Mouse (Mus musculus): ENCODE data around the gene Pheta1. TPM values are rescaled to one million over a fixed set of nuclear protein-coding genes. Genes with fewer than 3 reads are reported as not detected.

Gene Pheta1
- polyA plus RNA-seq, 1 experiment, result 9.9 TPM

DNA sequence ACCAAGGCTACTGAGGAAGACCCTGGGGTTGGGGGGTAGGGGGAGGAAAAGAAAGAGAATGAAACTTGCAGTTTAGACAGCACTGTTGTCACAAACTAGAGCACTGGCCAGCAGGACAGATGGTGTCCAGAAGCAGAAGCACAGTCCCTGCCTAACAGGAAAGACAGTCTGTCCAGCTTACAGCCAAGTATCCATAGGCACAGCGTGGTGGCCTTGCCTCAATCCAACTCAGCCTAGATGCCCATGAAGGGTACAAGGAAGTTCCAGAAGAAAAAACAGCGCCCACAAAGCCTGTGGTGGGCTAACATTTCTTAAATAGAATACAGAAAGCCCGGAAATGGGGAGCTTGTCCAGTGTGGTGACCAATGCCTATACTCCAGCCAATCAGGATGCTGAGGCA, 23.2 kb upstream of the Pheta1 start:
- H3K36me3 ChIP-seq (ENCODE audit: control insufficient read depth, insufficient read depth, low read length), result no peaks in the 10 kb centered on the region
- no peaks in the 10 kb centered on the region for H3K27me3 ChIP-seq (ENCODE audit: control insufficient read depth, insufficient read depth, low read length)
- H3K4me3 ChIP-seq (ENCODE audit: control insufficient read depth, low read depth, low read length), result no peak overlapping the region
- H3K27ac ChIP-seq (ENCODE audit: control insufficient read depth, insufficient read depth, low read depth, low read length), result no peak overlapping the region
- TF ChIP-seq CTCF (IDR thresholded peaks at IDR 0.05; ENCODE audit: control insufficient read depth, insufficient read depth, insufficient replicate concordance, low read depth, low read length) (no peak), POLR2A (IDR thresholded peaks at IDR 0.05; ENCODE audit: control insufficient read depth, low read depth, low read length) (no peak)
- peaks cover 10% of the 10 kb centered on the region for H3K4me1 ChIP-seq (ENCODE audit: control insufficient read depth, insufficient read depth, low read length)

DNA sequence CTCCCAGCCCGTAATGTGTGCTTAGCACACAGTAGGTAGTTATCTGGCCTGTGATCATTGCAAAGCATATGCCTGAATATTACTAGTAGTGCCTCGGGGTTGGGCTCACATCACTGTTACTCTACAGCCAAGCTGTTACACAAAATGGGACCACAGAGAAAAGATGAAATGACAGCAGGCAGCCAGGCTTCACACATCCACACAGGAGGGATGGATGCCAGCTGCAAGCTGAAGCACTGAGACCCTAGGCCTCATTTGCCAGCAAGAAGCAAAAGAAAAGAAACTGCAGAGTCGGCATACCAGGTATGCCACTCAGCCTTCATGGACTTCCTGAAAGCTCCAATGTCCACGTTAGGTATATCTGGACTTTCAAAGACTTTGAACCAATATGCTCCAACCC, 20.9 kb upstream of the Pheta1 start:
- H3K4me1 ChIP-seq (ENCODE audit: control insufficient read depth, insufficient read depth, low read length), result peaks cover 16% of the 10 kb centered on the region
- H3K27me3 ChIP-seq (ENCODE audit: control insufficient read depth, insufficient read depth, low read length), result no peaks in the 10 kb centered on the region
- no peak overlapping the region for H3K27ac ChIP-seq (ENCODE audit: control insufficient read depth, insufficient read depth, low read depth, low read length)
- TF ChIP-seq POLR2A (IDR thresholded peaks at IDR 0.05; ENCODE audit: control insufficient read depth, low read depth, low read length), result no peak
- TF ChIP-seq CTCF (IDR thresholded peaks at IDR 0.05; ENCODE audit: control insufficient read depth, insufficient read depth, insufficient replicate concordance, low read depth, low read length), result no peak
- no peaks in the 10 kb centered on the region for H3K36me3 ChIP-seq (ENCODE audit: control insufficient read depth, insufficient read depth, low read length)
- H3K4me3 ChIP-seq (ENCODE audit: control insufficient read depth, low read depth, low read length), result no peak overlapping the region; the same call in 1 of the 2 replicates

DNA sequence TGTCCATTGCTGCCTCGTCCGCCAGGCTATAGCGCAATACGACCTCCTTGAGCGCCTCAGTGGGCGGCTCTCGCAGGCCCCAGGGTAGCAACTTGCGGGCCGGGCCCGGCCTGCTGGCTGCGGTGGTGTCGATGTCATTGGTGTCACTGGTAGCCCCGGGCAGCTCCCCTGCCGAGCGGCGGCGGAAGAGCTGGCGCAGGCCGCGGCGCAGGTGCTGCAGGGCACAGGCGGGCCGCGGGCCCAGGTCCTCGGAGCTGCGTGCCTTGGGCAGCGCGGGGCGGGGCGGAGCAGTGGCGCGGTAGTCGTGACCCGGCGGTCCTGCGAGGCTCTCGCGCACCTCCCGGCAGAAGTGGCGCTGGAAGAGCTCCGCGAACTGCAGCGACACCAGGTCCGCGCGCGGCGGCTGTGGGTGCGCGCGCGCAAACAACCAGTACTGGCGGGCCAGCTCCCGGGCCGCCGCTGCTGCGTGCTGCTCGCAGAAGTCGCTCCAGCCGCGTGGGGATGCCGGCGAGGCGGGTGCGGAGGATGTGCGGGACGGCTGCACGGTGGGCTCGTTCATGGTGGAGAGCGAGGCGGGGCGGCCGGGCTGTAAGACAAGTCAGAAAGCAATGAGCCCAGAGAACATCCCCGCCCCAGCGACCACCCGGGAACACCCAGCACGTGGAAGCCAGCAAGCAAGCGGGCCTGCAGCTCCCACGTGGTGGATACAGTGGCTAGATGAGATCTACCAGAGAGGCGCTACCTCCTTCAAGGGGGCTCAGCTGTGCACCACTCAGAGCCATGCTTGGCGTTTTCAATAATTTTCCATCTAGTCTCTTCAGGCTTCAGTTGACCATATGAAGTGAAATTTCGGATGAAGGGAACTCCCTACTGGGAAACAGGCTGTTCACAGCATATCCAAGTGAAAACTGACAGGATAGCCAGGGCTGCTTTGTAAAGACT, 20.0 kb upstream of the Pheta1 start:
- Histone ChIP-seq H3K4me1 (ENCODE audit: control insufficient read depth, insufficient read depth, low read length) (peaks cover 19% of the 10 kb centered on the region), H3K27ac (ENCODE audit: control insufficient read depth, insufficient read depth, low read depth, low read length) (peak overlapping the region; percentile 27), H3K27me3 (ENCODE audit: control insufficient read depth, insufficient read depth, low read length) (no peaks in the 10 kb centered on the region), H3K4me3 (ENCODE audit: control insufficient read depth, low read depth, low read length) (peak overlapping the region; percentile 76), H3K36me3 (ENCODE audit: control insufficient read depth, insufficient read depth, low read length) (no peaks in the 10 kb centered on the region)
- TF ChIP-seq CTCF (IDR thresholded peaks at IDR 0.05; ENCODE audit: control insufficient read depth, insufficient read depth, insufficient replicate concordance, low read depth, low read length) (no peak), POLR2A (IDR thresholded peaks at IDR 0.05; ENCODE audit: control insufficient read depth, low read depth, low read length) (no peak)

DNA sequence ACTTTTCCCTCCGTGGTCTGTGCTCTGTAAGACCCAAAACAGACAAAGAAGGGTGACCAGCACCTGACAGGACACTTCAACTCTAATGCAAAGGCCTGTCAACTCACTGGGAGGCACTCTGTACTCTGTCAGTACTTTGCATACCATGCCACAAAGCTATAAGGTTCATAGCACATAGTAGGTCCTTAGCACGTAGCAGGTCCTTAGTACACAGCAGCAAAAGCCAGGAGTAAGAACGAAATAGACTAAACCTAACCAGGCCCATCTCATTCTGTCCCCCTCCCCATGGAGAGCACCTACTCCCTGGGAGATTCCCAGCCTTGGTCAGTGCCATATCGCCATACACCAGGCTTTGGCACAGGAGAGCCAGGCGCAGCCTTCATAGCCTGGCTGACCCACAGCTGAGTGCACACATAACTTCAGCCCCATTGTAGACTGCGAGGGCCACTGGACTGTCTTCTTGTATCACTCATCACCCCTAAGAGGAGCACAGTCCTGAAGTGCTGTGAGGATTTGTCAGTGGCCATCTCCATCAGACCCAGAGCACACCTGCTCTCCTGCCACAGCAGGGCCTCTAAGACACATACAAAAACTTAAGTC, 17.7 kb upstream of the Pheta1 start:
- no peak overlapping the region for H3K4me3 ChIP-seq (ENCODE audit: control insufficient read depth, low read depth, low read length)
- TF ChIP-seq POLR2A (IDR thresholded peaks at IDR 0.05; ENCODE audit: control insufficient read depth, low read depth, low read length) (no peak), CTCF (IDR thresholded peaks at IDR 0.05; ENCODE audit: control insufficient read depth, insufficient read depth, insufficient replicate concordance, low read depth, low read length) (no peak)
- no peak overlapping the region for H3K27ac ChIP-seq (ENCODE audit: control insufficient read depth, insufficient read depth, low read depth, low read length)
- H3K4me1 ChIP-seq (ENCODE audit: control insufficient read depth, insufficient read depth, low read length), result peaks cover 37% of the 10 kb centered on the region
- no peaks in the 10 kb centered on the region for H3K36me3 ChIP-seq (ENCODE audit: control insufficient read depth, insufficient read depth, low read length)
- H3K27me3 ChIP-seq (ENCODE audit: control insufficient read depth, insufficient read depth, low read length), result no peaks in the 10 kb centered on the region

DNA sequence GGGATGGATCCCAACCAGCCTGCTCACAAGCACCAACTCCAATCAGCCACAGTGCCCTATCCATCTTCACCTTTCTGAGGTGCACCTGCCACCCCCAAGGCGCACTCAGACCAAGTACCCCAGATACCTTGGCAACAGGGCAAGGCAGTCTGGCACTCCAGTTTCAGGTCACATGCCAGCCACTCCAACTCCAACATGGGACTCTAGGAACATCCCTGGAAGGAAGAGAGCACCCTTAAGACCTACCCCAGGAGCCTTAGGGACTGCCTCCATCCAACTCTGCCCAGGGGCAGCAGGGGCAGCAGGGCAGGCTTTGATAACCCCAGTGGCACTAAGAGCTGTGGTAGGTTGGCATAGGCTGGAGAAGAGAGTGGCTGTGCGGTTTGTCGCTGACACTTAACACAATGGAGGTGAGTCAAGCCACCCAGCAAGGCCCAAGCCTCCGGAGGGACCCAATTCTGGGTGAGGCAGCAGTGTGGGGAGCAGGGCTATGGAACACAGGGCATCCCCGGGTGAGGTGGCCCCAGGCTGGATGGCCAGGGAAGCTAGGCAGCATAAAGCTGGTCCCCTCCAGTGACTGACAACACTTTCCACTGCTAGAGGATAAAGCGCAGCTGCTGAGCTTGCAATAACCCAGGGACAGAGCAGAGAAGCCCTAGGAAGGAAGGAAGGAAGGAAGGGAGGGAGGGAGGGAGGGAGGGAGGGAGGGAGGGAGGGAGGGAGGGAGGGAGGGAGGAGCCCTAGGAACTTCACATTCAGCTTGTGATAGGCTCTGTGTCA, 16.2 kb upstream of the Pheta1 start:
- no peak for TF ChIP-seq POLR2A (IDR thresholded peaks at IDR 0.05; ENCODE audit: control insufficient read depth, low read depth, low read length)
- no peak for TF ChIP-seq CTCF (IDR thresholded peaks at IDR 0.05; ENCODE audit: control insufficient read depth, insufficient read depth, insufficient replicate concordance, low read depth, low read length)
- peaks cover 43% of the 10 kb centered on the region for H3K4me1 ChIP-seq (ENCODE audit: control insufficient read depth, insufficient read depth, low read length)
- no peak overlapping the region for H3K27ac ChIP-seq (ENCODE audit: control insufficient read depth, insufficient read depth, low read depth, low read length)
- no peaks in the 10 kb centered on the region for H3K36me3 ChIP-seq (ENCODE audit: control insufficient read depth, insufficient read depth, low read length)
- H3K4me3 ChIP-seq (ENCODE audit: control insufficient read depth, low read depth, low read length), result no peak overlapping the region; the same call in 1 of the 2 replicates
- H3K27me3 ChIP-seq (ENCODE audit: control insufficient read depth, insufficient read depth, low read length), result no peaks in the 10 kb centered on the region

DNA sequence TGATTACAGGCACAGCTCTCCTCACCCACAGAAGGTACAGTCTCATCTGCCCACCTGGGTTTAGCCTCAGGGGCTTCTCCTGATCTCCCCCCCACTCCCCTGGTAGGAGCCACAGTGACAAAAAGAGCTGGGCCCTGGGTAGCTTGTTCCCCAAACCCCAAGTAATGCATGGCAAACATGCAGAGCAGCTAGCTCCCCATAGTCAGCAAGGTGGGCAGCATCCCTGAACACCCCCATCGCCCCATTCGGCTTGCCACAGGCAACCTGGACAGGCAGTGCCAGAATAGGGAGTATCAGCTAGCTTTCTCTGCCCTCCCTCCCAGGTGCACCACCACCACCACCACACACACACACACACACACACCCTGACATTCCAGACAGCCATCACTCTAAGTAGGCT, 15.6 kb upstream of the Pheta1 start:
- H3K27ac ChIP-seq (ENCODE audit: control insufficient read depth, insufficient read depth, low read depth, low read length), result no peak overlapping the region; the same call in 1 of the 2 replicates
- no peak for TF ChIP-seq CTCF (IDR thresholded peaks at IDR 0.05; ENCODE audit: control insufficient read depth, insufficient read depth, insufficient replicate concordance, low read depth, low read length)
- no peak for TF ChIP-seq POLR2A (IDR thresholded peaks at IDR 0.05; ENCODE audit: control insufficient read depth, low read depth, low read length)

More for the DNA sequence above, 15.6 kb upstream of the Pheta1 start:
- no peaks in the 10 kb centered on the region for H3K27me3 ChIP-seq (ENCODE audit: control insufficient read depth, insufficient read depth, low read length)
- H3K4me3 ChIP-seq (ENCODE audit: control insufficient read depth, low read depth, low read length), result peak overlapping the region; percentile 48
- H3K4me1 ChIP-seq (ENCODE audit: control insufficient read depth, insufficient read depth, low read length), result peaks cover 44% of the 10 kb centered on the region
- H3K36me3 ChIP-seq (ENCODE audit: control insufficient read depth, insufficient read depth, low read length), result no peaks in the 10 kb centered on the region
